Mouse (Mus musculus) urinary bladder, postnatal 10 days (tissue): Measurements from ENCODE around the gene Crcp.
"Not testable (repeated sequence)": the region's sequence is repeated elsewhere in the genome, so short reads cannot be mapped to it uniquely, and the experiment has no call there.

Experiments
- DNase-seq: peaks from one replicate; pipeline ENCODE4 v3.0.0; 2022; ENCODE audit warnings: low spot score

Crcp gene

GRCm38 (mm10) chr5:130023767-130024539, 5.1 kb upstream of the Crcp start:
- DNase-seq, result peak; percentile 41

GRCm38 (mm10) chr5:130027134-130027533, 2.0 kb upstream of the Crcp start:
- DNase-seq, result no peak

- DNase-seq, result no peak
Measured at GRCm38 (mm10) chr5:130027696-130028095, 1.4 kb upstream of the Crcp start.

GRCm38 (mm10) chr5:130031410-130032390, 2.6 kb downstream of the Crcp start:
- DNase-seq, result no peak

- DNase-seq, result no peak
Measured at GRCm38 (mm10) chr5:130033869-130034268, 4.8 kb downstream of the Crcp start.

GRCm38 (mm10) chr5:130036300-130036699, 7.2 kb downstream of the Crcp start:
- not testable (repeated sequence) for DNase-seq

GRCm38 (mm10) chr5:130037752-130038455, 8.8 kb downstream of the Crcp start:
- DNase-seq, result no peak

GRCm38 (mm10) chr5:130040797-130041196, 11.7 kb downstream of the Crcp start:
- no peak for DNase-seq

- no peak for DNase-seq
Measured at GRCm38 (mm10) chr5:130041262-130041661, 12.2 kb downstream of the Crcp start.

GRCm38 (mm10) chr5:130043741-130044140, 14.7 kb downstream of the Crcp start:
- DNase-seq, result no peak

- DNase-seq, result no peak
Measured at GRCm38 (mm10) chr5:130044201-130044695, 15.2 kb downstream of the Crcp start.

- no peak for DNase-seq
Measured at GRCm38 (mm10) chr5:130046100-130046499, 17.0 kb downstream of the Crcp start.

- no peak for DNase-seq
Measured at GRCm38 (mm10) chr5:130046589-130046988, 17.5 kb downstream of the Crcp start.

GRCm38 (mm10) chr5:130047013-130047412, 17.9 kb downstream of the Crcp start:
- no peak for DNase-seq

GRCm38 (mm10) chr5:130048786-130049520, 19.9 kb downstream of the Crcp start:
- DNase-seq, result no peak

GRCm38 (mm10) chr5:130050416-130050815, 21.3 kb downstream of the Crcp start:
- DNase-seq, result no peak

GRCm38 (mm10) chr5:130051073-130051860, 22.2 kb downstream of the Crcp start:
- no peak for DNase-seq

- no peak for DNase-seq
Measured at GRCm38 (mm10) chr5:130052510-130052909, 23.4 kb downstream of the Crcp start.

- DNase-seq, result no peak
Measured at GRCm38 (mm10) chr5:130052955-130053354, 23.9 kb downstream of the Crcp start.

GRCm38 (mm10) chr5:130055688-130056087, 26.6 kb downstream of the Crcp start:
- DNase-seq, result no peak

GRCm38 (mm10) chr5:130056303-130056702, 27.2 kb downstream of the Crcp start:
- no peak for DNase-seq
